Mouse (Mus musculus) liver, embryonic 14.5 days (tissue): ENCODE results near the gene Golt1b. TPM values are rescaled to one million over a fixed set of nuclear protein-coding genes. Genes with fewer than 3 reads are reported as not detected.

Source experiments
- ATAC-seq: fragments of 200-750 bp; cut with Nextera tagmentation; 2 replicates; pipeline ENCODE4 v1.8.0; 2017; ENCODE audit warnings: moderate number of reproducible peaks, mild to moderate bottlenecking, moderate library complexity; ENCODE audit not compliant: insufficient read depth
- DNase-seq, 3 experiments: peaks; one replicate each; pipeline ENCODE4 v3.0.0-alpha.2; 2012 to 2013; ENCODE audit warnings: low read depth in 3 of 3, low spot score in 3 of 3
- H3K27ac ChIP-seq: fragments of 300-500 bp; sonication (generic); 2 replicates; pipeline ENCODE4 v1.5.1; 2014; ENCODE audit warnings: moderate library complexity, mild to moderate bottlenecking, control low read depth, inconsistent platforms
- H3K27me3 ChIP-seq: fragments of 300-500 bp; sonication (generic); 2 replicates; pipeline ENCODE4 v1.6.1; 2014; ENCODE audit warnings: mild to moderate bottlenecking, low read length, moderate library complexity; ENCODE audit not compliant: control insufficient read depth, insufficient read depth
- H3K36me3 ChIP-seq: fragments of 300-500 bp; sonication (generic); replicated peaks from 2 replicates; pipeline ENCODE4 v1.6.1; 2014; ENCODE audit warnings: low read depth; ENCODE audit not compliant: control insufficient read depth, insufficient read depth
- H3K4me1 ChIP-seq, 2 experiments: fragments of 200-500 bp in 1 of 2; fragments of 300-500 bp in 1 of 2; sonication (generic) in 1 of 2; replicated peaks; 2 replicates each; pipeline ENCODE4 v1.6.1; 2012 to 2014; ENCODE audit warnings: antibody characterized with exemption in 1 of 2, inconsistent platforms in 1 of 2, low read length in 1 of 2; ENCODE audit not compliant: control insufficient read depth in 2 of 2, insufficient read depth in 2 of 2
- H3K4me2 ChIP-seq: fragments of 300-500 bp; sonication (generic); 2 replicates; pipeline ENCODE4 v1.6.1; 2014; ENCODE audit warnings: low read depth, mild to moderate bottlenecking, control low read depth, moderate library complexity
- H3K4me3 ChIP-seq, 2 experiments: fragments of 200-500 bp in 1 of 2; fragments of 300-500 bp in 1 of 2; sonication (generic) in 1 of 2; 2 replicates each; pipeline ENCODE4 v1.5.1; 2012 to 2014; ENCODE audit warnings: low read depth in 2 of 2, low read length in 2 of 2, mild to moderate bottlenecking in 2 of 2, control low read depth in 1 of 2, inconsistent platforms in 1 of 2, moderate library complexity in 1 of 2; ENCODE audit not compliant: insufficient read depth in 1 of 2
- H3K9ac ChIP-seq: fragments of 300-500 bp; sonication (generic); replicated peaks from 2 replicates; pipeline ENCODE4 v1.6.1; 2014; ENCODE audit warnings: mild to moderate bottlenecking, control low read depth, moderate library complexity
- H3K9me3 ChIP-seq: fragments of 300-500 bp; sonication (generic); 2 replicates; pipeline ENCODE4 v1.6.1; 2016; ENCODE audit warnings: low read length, mixed read lengths; ENCODE audit not compliant: control insufficient read depth
- CTCF ChIP-seq: IDR thresholded peaks from 2 replicates; pipeline ENCODE4 v1.5.1; 2016; ENCODE audit warnings: antibody characterized with exemption, low read depth, control low read depth
- EP300 ChIP-seq: IDR thresholded peaks from 2 replicates; pipeline ENCODE4 v1.6.1; 2016; ENCODE audit warnings: antibody characterized with exemption, low read depth
- WGBS: fragments of 180-500 bp; shearing (Covaris S2); extraction: QIAGEN DNeasy Blood & Tissue Kit; methylation state at CpG from one replicate; pipeline ENCODE4 v1.1.7; 2014; ENCODE audit not compliant: insufficient replicate concordance; 5-methylcytosine and 5-hydroxymethylcytosine counted together
- polyA plus RNA-seq, 2 experiments: library from polyadenylated mRNA; depleted of rRNA in 1 of 2; stranded (reverse) in 1 of 2; unstranded in 1 of 2; fragments of >200 nt; fragmentation: Nextera tagmentation in 1 of 2; extraction: Ambion mirVana in 1 of 2; gene quantifications; 2 replicates each; pipeline versions ENCODE4 v1.2.1 to v1.2.3; 2012 to 2014

Gene Golt1b
- polyA plus RNA-seq, 2 experiments: 7.9 to 39.4 TPM

- H3K27me3 ChIP-seq: no peaks in the 10 kb centered on the region
- no peak for TF ChIP-seq CTCF
- H3K9ac ChIP-seq: no peak overlapping the region
- no peak overlapping the region for H3K4me2 ChIP-seq
- WGBS: 72% methylated on average over 6 of the region's 6 CpGs
- H3K4me1 ChIP-seq: no peaks in the 10 kb centered on the region
- H3K9me3 ChIP-seq: no peaks in the 10 kb centered on the region
- H3K36me3 ChIP-seq: peaks cover 27% of the 10 kb centered on the region
- DNase-seq (no peak), ATAC-seq (no peak)
- H3K4me3 ChIP-seq: no peak overlapping the region
- no peak overlapping the region for H3K27ac ChIP-seq
Measured at GRCm38 (mm10) chr6:142395756-142396155, 8.7 kb downstream of the Golt1b start.

DNA sequence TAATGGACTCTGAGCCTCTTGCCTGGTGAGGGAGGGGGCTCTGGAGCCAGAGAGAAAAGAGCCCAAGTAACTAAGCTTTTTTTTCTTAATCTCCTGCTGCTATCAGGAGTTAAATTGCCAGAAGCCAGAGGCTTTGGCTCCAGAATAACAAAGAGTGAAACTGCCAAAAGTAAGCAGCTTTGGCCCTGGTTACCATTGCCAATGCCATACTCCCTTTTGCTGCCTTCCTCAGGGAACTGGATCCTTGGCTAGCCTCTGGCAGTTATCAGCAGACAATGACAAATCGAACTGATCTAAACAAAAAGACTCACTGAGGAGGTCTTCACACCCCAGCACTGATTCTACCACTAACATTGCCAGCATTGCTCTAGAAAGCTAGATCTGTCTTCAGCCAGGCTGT, 24.1 kb downstream of the Golt1b start:
- Histone ChIP-seq H3K27me3 (peaks cover 28% of the 10 kb centered on the region), H3K9ac (no peak overlapping the region), H3K36me3 (no peaks in the 10 kb centered on the region), H3K4me2 (no peak overlapping the region), H3K27ac (no peak overlapping the region), H3K4me1 (no peaks in the 10 kb centered on the region), H3K4me3 (no peak overlapping the region), H3K9me3 (no peaks in the 10 kb centered on the region)
- DNase-seq (no peak), ATAC-seq (no peak)
- WGBS: 13% methylated on average over 1 of the region's 1 CpGs
- TF ChIP-seq CTCF (no peak), EP300 (no peak)

DNA sequence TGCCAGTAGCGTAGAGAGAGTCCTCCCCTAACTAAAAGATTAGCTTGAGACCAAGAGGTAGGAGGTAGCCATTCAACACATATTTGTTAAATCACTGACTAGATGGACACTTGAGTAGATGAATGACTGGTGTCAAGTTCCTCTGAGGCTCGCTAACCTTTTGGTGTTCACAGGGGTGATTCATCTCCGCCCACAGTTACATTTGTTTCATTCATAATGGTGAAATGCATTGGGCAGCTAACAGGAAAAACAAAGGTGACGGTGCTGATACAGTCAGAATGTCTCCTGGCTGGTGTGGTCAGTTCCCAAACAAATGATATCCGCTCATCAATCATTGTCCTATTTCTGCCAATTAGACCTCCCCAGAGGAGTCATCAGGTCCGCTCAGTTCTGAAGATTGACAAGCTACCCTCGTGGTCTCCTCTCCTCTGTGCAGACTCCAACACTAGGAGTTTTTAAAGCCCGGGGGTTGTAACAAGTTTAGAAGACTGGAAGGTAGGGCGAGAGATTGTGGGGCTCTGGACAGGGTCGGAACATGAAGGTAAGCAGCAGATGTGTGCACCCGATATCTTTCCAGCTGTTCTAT, 26.0 kb downstream of the Golt1b start, which contains the start of gene Spx:
Gene Spx, plus strand, starts transcription at position 536 of the 586 bp plus-strand sequence.
- Histone ChIP-seq H3K4me2 (no peak within 1 kb of the TSS), H3K9me3 (no peaks in the 10 kb centered on the region), H3K9ac (no peak within 1 kb of the TSS), H3K27me3 (peaks cover 28% of the 10 kb centered on the region), H3K36me3 (no peaks in the 10 kb centered on the region), H3K4me1 (no peaks in the 10 kb centered on the region), H3K4me3 (no peak within 1 kb of the TSS), H3K27ac (no peak within 1 kb of the TSS)
- DNase-seq (no peak), ATAC-seq (no peak)
- TF ChIP-seq CTCF (no peak), EP300 (no peak)
- 55% methylated on average over 11 of the region's 11 CpGs for WGBS

GRCm38 (mm10) chr6:142413845-142414244, 26.8 kb downstream of the Golt1b start:
- H3K4me3 ChIP-seq: no peak overlapping the region
- H3K36me3 ChIP-seq: no peaks in the 10 kb centered on the region
- H3K9ac ChIP-seq: no peak overlapping the region
- no peak for ATAC-seq
- no peaks in the 10 kb centered on the region for H3K4me1 ChIP-seq
- no peak overlapping the region for H3K4me2 ChIP-seq
- TF ChIP-seq EP300: no peak
- no peak for TF ChIP-seq CTCF
- H3K9me3 ChIP-seq: no peaks in the 10 kb centered on the region
- WGBS: 15% methylated on average over 12 of the region's 12 CpGs
- no peak for DNase-seq
- peaks cover 28% of the 10 kb centered on the region for H3K27me3 ChIP-seq
- no peak overlapping the region for H3K27ac ChIP-seq

- DNase-seq (no peak), ATAC-seq (no peak)
- no peaks in the 10 kb centered on the region for H3K9me3 ChIP-seq
- H3K4me3 ChIP-seq: no peak overlapping the region
- WGBS: 1% methylated on average over 24 of the region's 24 CpGs
- no peaks in the 10 kb centered on the region for H3K4me1 ChIP-seq
- no peaks in the 10 kb centered on the region for H3K36me3 ChIP-seq
- H3K27ac ChIP-seq: no peak overlapping the region
- H3K4me2 ChIP-seq: no peak overlapping the region
- TF ChIP-seq CTCF: no peak
- TF ChIP-seq EP300: no peak
- H3K27me3 ChIP-seq: peaks cover 28% of the 10 kb centered on the region
- no peak overlapping the region for H3K9ac ChIP-seq
Measured at GRCm38 (mm10) chr6:142414597-142414996, 27.6 kb downstream of the Golt1b start.
